Mouse (Mus musculus) neural tube, embryonic 10.5 days (tissue): ENCODE measurements around the gene Olfr128.
"Not testable (repeated sequence)": the region's sequence is repeated elsewhere in the genome, so short reads cannot be mapped to it uniquely, and the experiment has no call there.

Experiments
- DNase-seq: peaks from one replicate; pipeline ENCODE4 v3.0.0-alpha.2; 2017; ENCODE audit warnings: low spot score; ENCODE audit errors: extremely low spot score

Gene Olfr128

DNA sequence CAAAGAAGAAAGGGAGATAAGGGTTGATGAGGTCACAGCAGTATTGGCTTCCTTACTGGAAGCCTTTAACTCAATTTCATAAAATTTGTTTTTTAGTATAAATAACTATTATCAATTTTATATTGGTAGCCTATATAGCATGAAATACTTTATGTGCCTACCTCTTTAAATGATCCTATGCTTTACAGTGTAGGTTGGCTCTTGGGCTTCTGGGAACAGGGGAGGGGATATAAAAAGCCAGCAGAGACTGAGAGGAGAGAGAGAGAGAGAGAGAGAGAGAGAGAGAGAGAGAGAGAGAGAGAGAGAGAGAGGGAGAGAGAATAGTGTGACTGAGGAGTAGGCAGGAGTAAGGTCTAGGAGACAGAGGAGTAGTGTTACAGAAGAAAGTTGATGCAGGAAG lies at the start of gene Olfr128:
TSS of gene Olfr128 (plus strand) at position 301 of the 400 bp plus-strand sequence.
- DNase-seq: no peak

DNA sequence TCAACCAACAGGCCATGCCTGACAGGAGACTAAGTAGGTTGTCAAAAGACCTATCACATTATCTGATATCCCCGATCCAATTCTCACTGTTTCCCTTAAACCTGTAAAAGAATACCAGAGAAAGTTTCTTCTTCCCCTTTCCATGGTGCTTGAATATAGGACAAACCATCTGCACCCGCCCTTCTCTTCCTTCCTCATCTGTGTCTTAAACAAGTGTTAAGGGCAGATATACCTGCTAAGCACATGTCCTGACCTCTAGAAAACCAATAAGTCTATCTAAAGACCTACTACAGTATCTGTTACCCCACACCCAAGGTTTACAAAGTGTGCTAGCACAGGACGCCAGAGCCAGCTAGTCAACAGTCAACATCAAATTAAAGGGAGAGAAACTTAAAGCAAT lies 46.5 kb upstream of the Olfr128 start:
- no peak for DNase-seq

DNA sequence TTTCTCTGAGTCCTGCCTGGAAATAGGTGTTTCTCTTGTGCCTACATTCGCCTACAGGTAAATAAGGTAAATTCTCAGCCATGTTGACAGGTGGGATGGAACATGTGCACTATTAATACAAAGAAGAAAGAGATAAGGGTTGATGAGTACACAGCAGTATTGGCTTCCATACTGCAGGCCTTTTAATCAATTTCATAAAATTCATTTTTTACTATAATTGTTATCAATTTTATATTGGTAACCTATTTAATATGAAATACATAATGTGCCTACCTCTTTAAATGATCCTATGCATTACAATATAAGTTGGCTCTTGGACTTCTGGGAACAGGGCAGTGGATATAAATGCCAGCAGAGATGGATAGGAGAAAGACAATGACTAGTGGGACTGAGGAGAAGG lies 20.2 kb upstream of the Olfr128 start, which contains the start of gene Olfr127:
TSS of gene Olfr127 (plus strand) at position 301 of the 400 bp plus-strand sequence.
- DNase-seq: no peak

DNA sequence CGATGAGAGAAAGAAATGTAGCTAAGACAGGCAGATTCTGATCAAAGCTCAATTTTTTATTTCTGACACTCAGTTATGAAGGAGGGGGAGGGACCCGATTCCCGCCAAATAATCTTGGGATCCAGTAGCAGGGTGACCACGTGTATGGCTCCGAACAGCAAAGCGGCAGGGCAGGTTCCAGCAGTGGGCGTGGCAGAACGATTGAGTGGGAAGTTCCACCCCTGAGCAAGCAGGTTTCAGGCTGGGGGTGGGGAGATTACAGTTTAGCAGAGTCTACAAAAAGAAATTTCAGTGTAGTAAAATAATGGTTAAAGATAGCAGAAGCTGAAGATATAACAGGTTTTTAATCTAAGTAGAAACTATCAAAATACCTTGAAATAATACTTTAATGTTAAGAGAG lies 13.5 kb upstream of the Olfr128 start:
- not testable (repeated sequence) for DNase-seq

DNA sequence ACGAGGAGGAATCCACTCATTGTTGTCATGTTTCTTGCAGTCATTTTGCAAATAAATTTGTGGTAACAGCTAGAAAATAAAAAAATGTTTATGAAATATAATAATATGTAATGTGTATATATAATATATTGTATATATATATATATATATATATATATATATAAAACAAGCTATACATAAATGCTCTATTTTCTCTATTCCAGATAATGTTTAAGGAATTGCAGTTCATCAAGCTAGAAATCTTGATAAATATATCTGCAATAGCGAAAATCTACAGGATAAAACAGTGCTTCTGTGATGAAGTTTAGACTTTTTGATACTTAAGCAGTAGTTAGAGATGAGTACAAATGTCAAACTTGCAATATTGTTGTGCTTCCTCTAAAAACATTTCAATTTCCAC lies 32.6 kb downstream of the Olfr128 start, which contains the start of gene Olfr761:
TSS of gene Olfr761 (minus strand) at position 101 of the 400 bp plus-strand sequence.
- no peak for DNase-seq

DNA sequence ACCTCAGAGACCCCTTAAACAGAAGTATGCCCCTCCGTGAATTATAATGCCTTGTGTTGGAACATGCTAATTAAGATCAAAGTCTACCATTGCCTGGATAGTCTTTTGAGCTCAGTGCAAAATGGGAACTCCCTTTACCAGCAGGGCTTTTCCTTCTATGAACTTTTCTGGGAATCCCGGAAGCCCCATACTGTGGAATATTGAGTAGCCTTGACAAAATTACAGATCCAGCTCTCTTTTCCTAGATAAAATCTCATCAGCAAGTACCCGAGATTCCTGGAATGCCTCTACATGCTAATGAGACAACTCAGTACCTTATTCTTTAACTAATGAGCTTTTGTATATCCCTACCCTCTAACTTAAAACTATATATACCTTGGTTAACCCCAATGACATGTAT lies 53.2 kb downstream of the Olfr128 start:
- DNase-seq: no peak
